Mouse (Mus musculus): ENCODE data around the gene Uggt2. TPM values are rescaled to one million over a fixed set of nuclear protein-coding genes. Genes with fewer than 3 reads are reported as not detected.

Gene Uggt2
- polyA plus RNA-seq, 1 experiment: 46.6 TPM

DNA sequence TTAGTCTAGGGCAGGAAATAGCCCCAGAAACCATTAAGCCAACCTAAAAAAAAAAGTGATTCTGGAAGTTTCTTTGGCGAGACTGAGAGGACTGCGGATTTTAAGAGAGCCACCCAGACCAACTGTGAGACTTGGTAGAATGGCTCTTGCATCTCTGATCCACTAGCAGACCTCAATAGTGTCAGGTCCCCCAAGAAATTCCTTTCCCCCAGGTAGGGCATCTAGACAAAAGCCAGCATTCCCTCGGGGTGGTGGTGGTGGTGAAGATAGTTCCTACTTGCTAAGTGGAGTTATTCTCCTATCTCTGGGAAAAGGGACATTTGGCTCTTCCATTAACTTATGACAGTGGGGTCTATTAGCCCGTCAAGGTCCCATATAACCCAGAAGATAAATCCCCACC is 162.3 kb downstream of the Uggt2 start:
- DNase-seq (ENCODE audit: extremely low spot score in 1 of 2, low spot score in 1 of 2): no peak

DNA sequence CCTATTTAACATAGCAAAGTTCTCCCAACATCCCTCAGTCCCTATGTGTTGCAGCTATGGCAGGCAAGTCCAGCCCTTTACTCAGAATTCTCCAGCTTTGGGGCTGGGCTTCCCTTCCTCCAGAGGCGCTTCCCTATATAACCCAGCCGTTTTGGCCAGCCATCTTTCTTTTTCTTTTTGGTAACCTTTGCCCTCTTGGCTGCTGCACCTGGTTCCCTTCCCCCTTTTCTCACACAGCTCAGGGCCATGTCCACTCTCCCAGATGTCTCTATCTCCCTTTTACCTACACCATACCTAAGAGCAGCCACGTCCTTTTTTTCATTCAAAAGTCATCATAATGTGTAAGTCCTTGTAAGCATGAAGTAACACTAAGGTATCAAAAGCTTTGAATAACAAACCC is 163.0 kb downstream of the Uggt2 start:
- no peak for DNase-seq (ENCODE audit: extremely low spot score in 1 of 2, low spot score in 1 of 2)

Other genes with a start within 250 kb of the Uggt2 start
- gene Dzip1, start 174.0 kb downstream of the Uggt2 start, polyA plus RNA-seq (2012; rRNA removed): 112 and 121 TPM in 2 replicates
- 20.1 and 22.2 TPM in 2 replicates for gene Dnajc3, start 161.5 kb downstream of the Uggt2 start, polyA plus RNA-seq (2012; rRNA removed)
- 10.0 and 11.1 TPM in 2 replicates for gene Hs6st3, start 38.9 kb upstream of the Uggt2 start, polyA plus RNA-seq (2012; rRNA removed)